8 mouse cellular contexts compared by ENCODE assay signal in genomic region chr17:12371310-12371925, GRCm38 (mm10). TPM values are rescaled to one million over a fixed set of nuclear protein-coding genes. Genes with fewer than 3 reads are reported as not detected.
DNase-seq lines count a peak whose midpoint lies in the region; ATAC-seq and TF ChIP-seq lines count a peak whose summit lies in the region.

No protein-coding gene starts in this region.

- no peaks in the 10 kb centered on the region for H3K36me3 ChIP-seq in forebrain, embryonic 14.5 days (ENCODE audit: control insufficient read depth, insufficient read depth, low read length)
- no peaks in the 10 kb centered on the region for H3K36me3 ChIP-seq in midbrain, embryonic 12.5 days

- peak; percentile 21; the same call in 1 of the 2 replicates for ATAC-seq in forebrain, embryonic 14.5 days
- no peak for ATAC-seq in midbrain, embryonic 12.5 days (ENCODE audit: low FRiP score, low read depth)

- no peaks in the 10 kb centered on the region for H3K27me3 ChIP-seq in forebrain, embryonic 14.5 days (replicated peaks; ENCODE audit: control insufficient read depth, insufficient read depth, low read length)
- no peaks in the 10 kb centered on the region for H3K27me3 ChIP-seq in midbrain, embryonic 12.5 days

- intact Hi-C loops in gastrocnemius, postnatal 14 days (cut with DNase I; ENCODE audit: low total_unique reads) = loop anchor here (2.0 to 10.0 kb wide), 2 partner anchors 71 to 337 kb away; no protein-coding TSS in a partner anchor

- TF ChIP-seq POLR2A in lung, adult 2 months (IDR thresholded peaks at IDR 0.05; ENCODE audit: borderline replicate concordance, extremely low read depth, low read depth, low read length) = no peak

- H3K9me3 ChIP-seq in forebrain, embryonic 14.5 days (replicated peaks; ENCODE audit: control insufficient read depth, low read length) = no peaks in the 10 kb centered on the region
- H3K9me3 ChIP-seq in midbrain, embryonic 12.5 days = no peaks in the 10 kb centered on the region

- no peak for TF ChIP-seq CTCF in lung, adult 2 months (IDR thresholded peaks at IDR 0.05; ENCODE audit: insufficient read depth, low read length)

- no peak overlapping the region for H3K4me3 ChIP-seq in lung, adult 2 months (replicated peaks; ENCODE audit: extremely low read depth, low read depth, low read length)
- peak overlapping the region; percentile 13; the same call in 1 of the 2 replicates for H3K4me3 ChIP-seq in brown adipose tissue, adult 24 weeks (ENCODE audit: insufficient read depth, low read depth, low read length)
- no peak overlapping the region for H3K4me3 ChIP-seq in forebrain, embryonic 14.5 days (ENCODE audit: low read depth, low read length)
- no peak overlapping the region for H3K4me3 ChIP-seq in midbrain, embryonic 12.5 days

- H3K4me1 ChIP-seq in lung, adult 2 months (ENCODE audit: control insufficient read depth, insufficient read depth, low read length) = no peaks in the 10 kb centered on the region
- H3K4me1 ChIP-seq in brown adipose tissue, adult 24 weeks (ENCODE audit: control insufficient read depth, insufficient read depth, insufficient read length, low read length) = no peaks in the 10 kb centered on the region
- H3K4me1 ChIP-seq in forebrain, embryonic 14.5 days (ENCODE audit: control insufficient read depth, insufficient read depth, low read length) = no peaks in the 10 kb centered on the region
- H3K4me1 ChIP-seq in midbrain, embryonic 12.5 days = no peaks in the 10 kb centered on the region

- no peak overlapping the region for H3K9ac ChIP-seq in forebrain, embryonic 14.5 days (ENCODE audit: low read length)
- no peak overlapping the region for H3K9ac ChIP-seq in midbrain, embryonic 12.5 days (replicated peaks)

- H3K27ac ChIP-seq in brown adipose tissue, adult 24 weeks (replicated peaks; ENCODE audit: low read depth, low read length) = no peak overlapping the region
- H3K27ac ChIP-seq in forebrain, embryonic 14.5 days (ENCODE audit: low read depth, low read length) = no peak overlapping the region
- no peak overlapping the region for H3K27ac ChIP-seq in midbrain, embryonic 12.5 days (replicated peaks)

- 24% methylated on average over 10 of the region's 10 CpGs for WGBS in lung, adult 2 months
- 35% methylated on average over 10 of the region's 10 CpGs for WGBS in forebrain, embryonic 14.5 days
- WGBS in midbrain, embryonic 12.5 days = 38% methylated on average over 10 of the region's 10 CpGs

- H3K4me2 ChIP-seq in forebrain, embryonic 14.5 days (ENCODE audit: low read length) = no peak overlapping the region
- H3K4me2 ChIP-seq in midbrain, embryonic 12.5 days (replicated peaks) = peak overlapping the region; percentile 32

- DNase-seq in lung, adult 2 months = peak; percentile 27
- no peak for DNase-seq in lung, postnatal 25 days (ENCODE audit: low spot score)
- DNase-seq in forebrain, embryonic 14.5 days (ENCODE audit: low spot score) = peak; percentile 53
- peak; percentile 42 for DNase-seq in kidney, postnatal 10 days
- no peak for DNase-seq in urinary bladder, adult 2 months (ENCODE audit: low spot score)
- DNase-seq in gastrocnemius, postnatal 14 days = no peak

RNA-seq across cellular contexts. Expression of gene Plg, which starts 7.0 kb away (rescaled TPM):
- 0.27 and 0.59 TPM in 2 replicates for polyA plus RNA-seq in lung, adult 2 months (2012; rRNA removed)
- polyA plus RNA-seq in brown adipose tissue, adult 24 weeks (2012; ENCODE audit: insufficient read depth, insufficient read length, missing spikeins) = 1.1 TPM in 1 of 2 replicates, not detected in the other
- polyA plus RNA-seq in forebrain, embryonic 14.5 days (2014; fragmentation: Nextera tagmentation; extraction: Ambion mirVana) = not detected in 2 replicates
- not detected in 2 replicates for polyA plus RNA-seq in midbrain, embryonic 12.5 days (2016; fragmentation: Nextera tagmentation; extraction: Ambion mirVana)
- 0.04 TPM in 1 of 2 replicates, not detected in the other for polyA plus RNA-seq in urinary bladder, adult 2 months (2012; rRNA removed)
- total RNA-seq in gastrocnemius, postnatal 14 days (2021) = not detected

RNA-seq across cellular contexts. Expression of gene Map3k4, which starts 52.8 kb away (rescaled TPM):
- 32.9 and 42.8 TPM in 2 replicates for polyA plus RNA-seq in lung, adult 2 months (2012; rRNA removed)
- polyA plus RNA-seq in brown adipose tissue, adult 24 weeks (2012; ENCODE audit: insufficient read depth, insufficient read length, missing spikeins) = 7.4 and 11.4 TPM in 2 replicates
- polyA plus RNA-seq in forebrain, embryonic 14.5 days (2014; fragmentation: Nextera tagmentation; extraction: Ambion mirVana) = 25.3 and 29.2 TPM in 2 replicates
- 53.3 and 56.7 TPM in 2 replicates for polyA plus RNA-seq in midbrain, embryonic 12.5 days (2016; fragmentation: Nextera tagmentation; extraction: Ambion mirVana)
- polyA plus RNA-seq in urinary bladder, adult 2 months (2012; rRNA removed) = 14.3 and 21.8 TPM in 2 replicates
- 10 to 100 TPM; 15.4 to 22.5 TPM for total RNA-seq in gastrocnemius, postnatal 14 days (2021)

Comparison
In these comparisons a context has a peak if more than half of its experiments do, and no peak if none do; other contexts are left out.
1. DNase-seq: peak in lung, adult 2 months (single experiment), forebrain, embryonic 14.5 days (single experiment) and kidney, postnatal 10 days (single experiment); none in lung, postnatal 25 days (single experiment), urinary bladder, adult 2 months (single experiment) and gastrocnemius, postnatal 14 days (single experiment).